Mouse (Mus musculus) midbrain, embryonic 16.5 days (tissue): ENCODE measurements around the gene 6430550D23Rik. TPM values are rescaled to one million over a fixed set of nuclear protein-coding genes. Genes with fewer than 3 reads are reported as not detected.

ENCODE experiments used
- ATAC-seq: fragments of 200-750 bp; cut with Nextera tagmentation; 2 replicates; pipeline ENCODE4 v1.8.0; 2017; ENCODE audit warnings: moderate TSS enrichment
- H3K27ac ChIP-seq: fragments of 300-500 bp; sonication (generic); 2 replicates; pipeline ENCODE4 v1.5.1; 2014; ENCODE audit warnings: mild to moderate bottlenecking, low read length, mixed read lengths
- H3K27me3 ChIP-seq: fragments of 300-500 bp; sonication (generic); 2 replicates; pipeline ENCODE4 v1.6.1; 2014; ENCODE audit warnings: low read depth, low read length, mixed read lengths; ENCODE audit not compliant: control insufficient read depth, insufficient read depth
- H3K36me3 ChIP-seq: fragments of 300-500 bp; sonication (generic); 2 replicates; pipeline ENCODE4 v1.6.1; 2014; ENCODE audit warnings: mild to moderate bottlenecking, low read length, moderate library complexity, mixed read lengths; ENCODE audit not compliant: control insufficient read depth, insufficient read depth
- H3K4me1 ChIP-seq: fragments of 300-500 bp; sonication (generic); 2 replicates; pipeline ENCODE4 v1.6.1; 2014; ENCODE audit warnings: mild to moderate bottlenecking, low read length, mixed read lengths; ENCODE audit not compliant: control insufficient read depth, insufficient read depth
- H3K4me2 ChIP-seq: fragments of 300-500 bp; sonication (generic); 2 replicates; pipeline ENCODE4 v1.6.1; 2014; ENCODE audit warnings: mild to moderate bottlenecking, low read length, mixed read lengths
- H3K4me3 ChIP-seq: fragments of 300-500 bp; sonication (generic); 2 replicates; pipeline ENCODE4 v1.5.1; 2014; ENCODE audit warnings: low read depth, mild to moderate bottlenecking, low read length, moderate library complexity, mixed read lengths
- H3K9ac ChIP-seq: fragments of 300-500 bp; sonication (generic); 2 replicates; pipeline ENCODE4 v1.6.1; 2014; ENCODE audit warnings: low read depth, low read length, mixed read lengths
- H3K9me3 ChIP-seq: fragments of 300-500 bp; sonication (generic); replicated peaks from 2 replicates; pipeline ENCODE4 v1.6.1; 2014; ENCODE audit warnings: mild to moderate bottlenecking, low read length, mixed read lengths; ENCODE audit not compliant: control insufficient read depth, poor library complexity, severe bottlenecking
- WGBS: fragments of 180-500 bp; shearing (Covaris S2); extraction: QIAGEN DNeasy Blood & Tissue Kit; methylation state at CpG from one replicate; pipeline ENCODE4 v1.1.7; 2014; 5-methylcytosine and 5-hydroxymethylcytosine counted together
- polyA plus RNA-seq: library from polyadenylated mRNA; unstranded; fragments of >200 nt; fragmentation: Nextera tagmentation; extraction: Ambion mirVana; gene quantifications from 2 replicates; pipeline ENCODE4 v1.2.1, GENCODE M21; 2015

Gene 6430550D23Rik
- polyA plus RNA-seq, 1 experiment from 2014 or later: 1.3 TPM

DNA sequence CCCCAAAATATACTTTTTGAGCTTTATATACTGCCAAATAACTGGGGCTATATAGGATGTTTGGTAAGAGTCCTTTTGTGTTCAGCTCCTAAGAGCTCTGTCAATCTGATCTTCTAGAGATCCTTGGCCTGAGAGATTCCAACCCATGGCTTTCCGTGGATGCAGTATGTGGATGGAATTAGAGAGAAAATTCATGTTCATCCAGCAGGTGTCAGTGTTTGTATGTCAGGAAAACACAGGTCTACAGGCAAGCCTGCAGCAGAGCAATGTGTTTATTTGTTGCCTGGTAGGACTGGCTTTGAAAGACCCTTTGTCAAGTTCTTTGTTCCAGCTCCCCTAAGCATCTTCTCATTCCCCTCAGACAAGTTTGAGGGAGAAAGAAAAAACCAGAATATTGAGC is 44.8 kb downstream of the 6430550D23Rik start:
- Histone ChIP-seq H3K9ac (no peak overlapping the region), H3K36me3 (peaks cover 22% of the 10 kb centered on the region), H3K4me2 (no peak overlapping the region), H3K9me3 (no peaks in the 10 kb centered on the region), H3K4me1 (no peaks in the 10 kb centered on the region), H3K4me3 (no peak overlapping the region), H3K27me3 (no peaks in the 10 kb centered on the region), H3K27ac (peak overlapping the region; percentile 47; the same call in 1 of the 2 replicates)
- 0 out of 2 replicates have a peak, but pooled peaks have one; percentile 39 for ATAC-seq
- whole genome bisulfite sequencing: 44% methylated on average over 1 of the region's 1 CpGs

GRCm38 (mm10) chr2:155961862-155962261 is 45.9 kb downstream of the 6430550D23Rik start:
- Histone ChIP-seq H3K9ac (no peak overlapping the region), H3K4me2 (no peak overlapping the region), H3K27me3 (no peaks in the 10 kb centered on the region), H3K4me3 (no peak overlapping the region), H3K36me3 (peaks cover 20% of the 10 kb centered on the region), H3K4me1 (peaks cover 7% of the 10 kb centered on the region), H3K9me3 (no peaks in the 10 kb centered on the region), H3K27ac (no peak overlapping the region)
- ATAC-seq: no peak
- WGBS: 73% methylated on average over 10 of the region's 10 CpGs

- Histone ChIP-seq H3K4me3 (no peak overlapping the region), H3K27ac (no peak overlapping the region), H3K36me3 (peaks cover 10% of the 10 kb centered on the region; the same call in 1 of the 2 replicates), H3K9me3 (no peaks in the 10 kb centered on the region), H3K27me3 (no peaks in the 10 kb centered on the region), H3K4me1 (peaks cover 7% of the 10 kb centered on the region), H3K4me2 (no peak overlapping the region), H3K9ac (no peak overlapping the region)
- no peak for ATAC-seq
- WGBS: 88% methylated on average over 5 of the region's 5 CpGs
Observed at GRCm38 (mm10) chr2:155959981-155960380, 47.8 kb downstream of the 6430550D23Rik start.

GRCm38 (mm10) chr2:155956134-155957059 is 51.4 kb downstream of the 6430550D23Rik start, which contains the start of gene Cep250:
Cep250 (plus strand) TSS chr2:155956458.
- Histone ChIP-seq H3K27ac (peak within 1 kb of the TSS; percentile 88), H3K36me3 (no peaks in the 10 kb centered on the region), H3K4me3 (peak within 1 kb of the TSS; percentile 94), H3K9me3 (no peaks in the 10 kb centered on the region), H3K27me3 (no peaks in the 10 kb centered on the region), H3K4me1 (peaks cover 7% of the 10 kb centered on the region), H3K4me2 (peak within 1 kb of the TSS; percentile 78), H3K9ac (peak within 1 kb of the TSS; percentile 98)
- WGBS: under 1% methylated on average over 58 of the region's 59 CpGs
- peak; percentile 95 for ATAC-seq

DNA sequence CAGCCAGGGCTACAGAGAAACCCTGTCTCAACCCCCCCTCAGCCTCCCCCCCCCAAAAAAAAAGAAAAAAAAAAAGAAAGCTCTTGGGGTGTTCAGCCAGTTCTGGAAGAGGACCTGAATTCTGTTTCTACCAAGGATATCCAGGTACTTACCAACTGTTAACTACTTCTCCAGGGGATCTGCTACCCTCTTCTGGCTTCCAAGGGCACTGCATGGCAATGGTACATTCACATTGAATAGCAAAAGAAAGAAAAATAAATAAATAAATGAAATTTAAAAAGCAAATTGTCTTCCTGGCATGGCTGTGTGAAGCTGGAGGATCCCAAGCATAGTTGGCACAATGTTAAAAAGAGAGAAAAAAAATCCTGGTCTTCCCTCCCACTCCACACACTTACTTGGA is 55.8 kb downstream of the 6430550D23Rik start:
- no peak for ATAC-seq

GRCm38 (mm10) chr2:155949362-155949761 is 58.4 kb downstream of the 6430550D23Rik start:
- H3K4me2 ChIP-seq: no peak overlapping the region
- H3K4me3 ChIP-seq: no peak overlapping the region
- H3K36me3 ChIP-seq: no peaks in the 10 kb centered on the region
- no peak overlapping the region for H3K9ac ChIP-seq
- H3K27ac ChIP-seq: no peak overlapping the region
- no peaks in the 10 kb centered on the region for H3K27me3 ChIP-seq
- H3K4me1 ChIP-seq: 0 out of 2 replicates have a peak, but pooled peaks cover 4% of the 10 kb centered on the region
- no peak for ATAC-seq
- WGBS: 28% methylated on average over 6 of the region's 6 CpGs
- no peaks in the 10 kb centered on the region for H3K9me3 ChIP-seq

More for the DNA sequence above, 55.8 kb downstream of the 6430550D23Rik start:
- H3K4me3 ChIP-seq: no peak overlapping the region
- no peaks in the 10 kb centered on the region for H3K9me3 ChIP-seq
- no peak overlapping the region for H3K27ac ChIP-seq
- no peaks in the 10 kb centered on the region for H3K27me3 ChIP-seq
- no peaks in the 10 kb centered on the region for H3K36me3 ChIP-seq
- no peak overlapping the region for H3K4me2 ChIP-seq
- H3K9ac ChIP-seq: no peak overlapping the region
- H3K4me1 ChIP-seq: peaks cover under 1% of the 10 kb centered on the region

GRCm38 (mm10) chr2:155947390-155948002 is 60.3 kb downstream of the 6430550D23Rik start:
- Histone ChIP-seq H3K9me3 (no peaks in the 10 kb centered on the region), H3K9ac (no peak overlapping the region), H3K4me1 (peaks cover 11% of the 10 kb centered on the region), H3K27ac (no peak overlapping the region), H3K4me2 (no peak overlapping the region), H3K4me3 (no peak overlapping the region), H3K36me3 (no peaks in the 10 kb centered on the region), H3K27me3 (no peaks in the 10 kb centered on the region)
- 64% methylated on average over 5 of the region's 5 CpGs for WGBS
- no peak for ATAC-seq

DNA sequence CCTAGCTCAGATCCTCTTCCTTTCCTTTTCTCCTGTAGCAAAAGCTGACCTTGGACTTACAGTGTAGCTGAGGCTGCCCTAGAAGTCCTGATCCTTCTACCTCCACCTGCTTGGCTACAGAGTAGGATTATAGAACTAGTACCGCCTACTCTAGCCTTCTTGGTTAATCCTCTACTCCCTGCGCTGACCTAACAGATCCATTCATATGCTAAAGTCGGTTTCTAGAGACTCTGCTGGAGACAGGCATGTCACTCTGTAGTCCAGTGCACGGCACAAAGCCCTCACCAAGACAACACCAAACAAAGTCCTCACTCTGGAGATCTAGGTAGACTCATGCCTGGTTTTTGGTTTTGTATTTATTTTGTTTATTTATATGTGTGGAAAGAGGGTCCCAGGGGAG is 61.3 kb downstream of the 6430550D23Rik start:
- no peak for ATAC-seq
- no peak overlapping the region for H3K4me2 ChIP-seq
- H3K36me3 ChIP-seq: no peaks in the 10 kb centered on the region
- H3K9ac ChIP-seq: no peak overlapping the region
- no peak overlapping the region for H3K4me3 ChIP-seq
- no peak overlapping the region for H3K27ac ChIP-seq
- no peaks in the 10 kb centered on the region for H3K27me3 ChIP-seq
- 4% methylated on average over 4 of the region's 4 CpGs for WGBS
- H3K9me3 ChIP-seq: no peaks in the 10 kb centered on the region
- peaks cover 11% of the 10 kb centered on the region for H3K4me1 ChIP-seq

GRCm38 (mm10) chr2:155946069-155946468 is 61.7 kb downstream of the 6430550D23Rik start:
- H3K27ac ChIP-seq: no peak overlapping the region
- 2% methylated on average over 7 of the region's 7 CpGs for WGBS
- no peak overlapping the region for H3K4me2 ChIP-seq
- H3K9me3 ChIP-seq: no peaks in the 10 kb centered on the region
- H3K27me3 ChIP-seq: no peaks in the 10 kb centered on the region
- H3K9ac ChIP-seq: no peak overlapping the region
- no peak for ATAC-seq
- peaks cover 11% of the 10 kb centered on the region for H3K4me1 ChIP-seq
- H3K36me3 ChIP-seq: no peaks in the 10 kb centered on the region
- no peak overlapping the region for H3K4me3 ChIP-seq
